Mouse (Mus musculus): ENCODE data around the gene Ddx60. TPM values are rescaled to one million over a fixed set of nuclear protein-coding genes. Genes with fewer than 3 reads are reported as not detected.

Gene Ddx60
- polyA plus RNA-seq, 1 experiment from 2014 or later: 1.1 TPM

- no peak for ATAC-seq
- Histone ChIP-seq H3K4me2 (ENCODE audit: low read depth, low read length) (no peak overlapping the region), H3K4me1 (ENCODE audit: control insufficient read depth, insufficient read depth, low read length) (no peaks in the 10 kb centered on the region), H3K9me3 (ENCODE audit: control insufficient read depth, low read length) (no peaks in the 10 kb centered on the region), H3K4me3 (ENCODE audit: low read length) (no peak overlapping the region), H3K27me3 (replicated peaks; ENCODE audit: control insufficient read depth, insufficient read depth, low read length) (no peaks in the 10 kb centered on the region), H3K9ac (ENCODE audit: low read depth, low read length) (no peak overlapping the region), H3K36me3 (ENCODE audit: control insufficient read depth, insufficient read depth, low read length) (no peaks in the 10 kb centered on the region), H3K27ac (ENCODE audit: low read length) (no peak overlapping the region)
- WGBS: 72% methylated on average over 3 of the region's 3 CpGs
Observed at GRCm38 (mm10) chr8:61969581-61969980, 41.7 kb downstream of the Ddx60 start.

- no peak overlapping the region for H3K4me3 ChIP-seq (ENCODE audit: low read length)
- WGBS: 67% methylated on average over 4 of the region's 4 CpGs
- H3K9ac ChIP-seq (ENCODE audit: low read depth, low read length): no peak overlapping the region
- H3K4me1 ChIP-seq (ENCODE audit: control insufficient read depth, insufficient read depth, low read length): no peaks in the 10 kb centered on the region
- no peak overlapping the region for H3K27ac ChIP-seq (ENCODE audit: low read length)
- H3K36me3 ChIP-seq (ENCODE audit: control insufficient read depth, insufficient read depth, low read length): no peaks in the 10 kb centered on the region
- ATAC-seq: no peak
- H3K4me2 ChIP-seq (ENCODE audit: low read depth, low read length): no peak overlapping the region
- no peaks in the 10 kb centered on the region for H3K27me3 ChIP-seq (replicated peaks; ENCODE audit: control insufficient read depth, insufficient read depth, low read length)
- no peaks in the 10 kb centered on the region for H3K9me3 ChIP-seq (ENCODE audit: control insufficient read depth, low read length)
Observed at GRCm38 (mm10) chr8:61984941-61985340, 57.1 kb downstream of the Ddx60 start.

- peak; percentile 18; the same call in 1 of the 2 replicates for ATAC-seq
- Histone ChIP-seq H3K36me3 (ENCODE audit: control insufficient read depth, insufficient read depth, low read length) (no peaks in the 10 kb centered on the region), H3K27ac (ENCODE audit: low read length) (no peak overlapping the region), H3K27me3 (replicated peaks; ENCODE audit: control insufficient read depth, insufficient read depth, low read length) (no peaks in the 10 kb centered on the region), H3K9me3 (ENCODE audit: control insufficient read depth, low read length) (no peaks in the 10 kb centered on the region), H3K9ac (ENCODE audit: low read depth, low read length) (no peak overlapping the region), H3K4me2 (ENCODE audit: low read depth, low read length) (no peak overlapping the region), H3K4me3 (ENCODE audit: low read length) (no peak overlapping the region), H3K4me1 (ENCODE audit: control insufficient read depth, insufficient read depth, low read length) (no peaks in the 10 kb centered on the region)
- 30% methylated on average over 6 of the region's 6 CpGs for WGBS
Observed at GRCm38 (mm10) chr8:61985703-61986475, 58.0 kb downstream of the Ddx60 start.

GRCm38 (mm10) chr8:61989464-61989863 is 61.6 kb downstream of the Ddx60 start:
- Histone ChIP-seq H3K4me2 (ENCODE audit: low read depth, low read length) (no peak overlapping the region), H3K9ac (ENCODE audit: low read depth, low read length) (no peak overlapping the region), H3K4me3 (ENCODE audit: low read length) (no peak overlapping the region), H3K4me1 (ENCODE audit: control insufficient read depth, insufficient read depth, low read length) (no peaks in the 10 kb centered on the region), H3K27ac (ENCODE audit: low read length) (no peak overlapping the region), H3K9me3 (ENCODE audit: control insufficient read depth, low read length) (no peaks in the 10 kb centered on the region), H3K27me3 (replicated peaks; ENCODE audit: control insufficient read depth, insufficient read depth, low read length) (no peaks in the 10 kb centered on the region), H3K36me3 (ENCODE audit: control insufficient read depth, insufficient read depth, low read length) (no peaks in the 10 kb centered on the region)
- 52% methylated on average over 6 of the region's 6 CpGs for WGBS
- ATAC-seq: no peak

DNA sequence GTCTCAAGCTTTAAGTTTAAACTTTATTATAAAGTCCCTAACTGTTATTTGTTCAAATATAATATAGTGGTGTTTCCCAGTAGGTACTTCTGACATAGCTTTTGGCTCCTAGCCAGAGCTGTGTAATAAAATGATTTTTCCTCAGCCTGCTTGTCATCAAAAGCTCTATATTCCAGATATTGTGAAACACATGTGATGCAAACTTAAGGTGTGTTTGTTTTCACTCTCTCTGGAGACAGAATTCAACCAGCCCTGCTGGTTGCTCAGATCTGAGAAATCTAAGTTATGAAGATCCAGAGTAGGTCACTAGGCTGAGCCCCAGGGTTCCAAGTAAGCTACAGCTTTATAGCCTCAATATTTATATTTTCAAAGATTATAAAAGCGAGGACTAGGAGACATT is 64.9 kb downstream of the Ddx60 start:
- 31% methylated on average over 1 of the region's 1 CpGs for WGBS
- H3K9me3 ChIP-seq (ENCODE audit: control insufficient read depth, low read length): no peaks in the 10 kb centered on the region
- no peaks in the 10 kb centered on the region for H3K27me3 ChIP-seq (replicated peaks; ENCODE audit: control insufficient read depth, insufficient read depth, low read length)
- H3K27ac ChIP-seq (ENCODE audit: low read length): no peak overlapping the region
- no peaks in the 10 kb centered on the region for H3K36me3 ChIP-seq (ENCODE audit: control insufficient read depth, insufficient read depth, low read length)
- no peaks in the 10 kb centered on the region for H3K4me1 ChIP-seq (ENCODE audit: control insufficient read depth, insufficient read depth, low read length)
- ATAC-seq: peak; percentile 88
- no peak overlapping the region for H3K9ac ChIP-seq (ENCODE audit: low read depth, low read length)
- H3K4me2 ChIP-seq (ENCODE audit: low read depth, low read length): no peak overlapping the region
- H3K4me3 ChIP-seq (ENCODE audit: low read length): no peak overlapping the region

DNA sequence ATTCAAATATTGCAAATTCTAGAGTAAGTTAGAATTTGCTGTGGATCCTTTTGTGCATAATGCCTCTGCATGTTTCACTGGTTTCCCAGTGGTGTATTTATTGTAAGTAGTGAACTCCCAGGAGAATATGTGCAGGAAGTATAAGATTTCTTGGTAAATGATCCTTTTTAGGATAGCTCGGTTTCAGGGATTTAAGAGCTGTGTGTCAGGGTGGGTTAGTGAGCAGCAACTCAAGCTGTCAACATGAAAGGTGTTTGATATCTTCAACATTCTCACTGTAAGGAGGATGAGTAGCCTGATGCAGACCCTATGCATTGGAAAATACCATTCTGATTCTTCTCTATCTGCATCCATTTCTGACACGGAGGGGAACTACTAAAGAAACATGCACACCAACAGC is 69.2 kb downstream of the Ddx60 start:
- ATAC-seq: no peak
- H3K27me3 ChIP-seq (replicated peaks; ENCODE audit: control insufficient read depth, insufficient read depth, low read length): no peaks in the 10 kb centered on the region
- no peak overlapping the region for H3K27ac ChIP-seq (ENCODE audit: low read length)
- H3K9ac ChIP-seq (ENCODE audit: low read depth, low read length): no peak overlapping the region
- no peaks in the 10 kb centered on the region for H3K9me3 ChIP-seq (ENCODE audit: control insufficient read depth, low read length)
- WGBS: 76% methylated on average over 2 of the region's 2 CpGs
- H3K4me2 ChIP-seq (ENCODE audit: low read depth, low read length): no peak overlapping the region
- H3K4me1 ChIP-seq (ENCODE audit: control insufficient read depth, insufficient read depth, low read length): no peaks in the 10 kb centered on the region
- H3K36me3 ChIP-seq (ENCODE audit: control insufficient read depth, insufficient read depth, low read length): no peaks in the 10 kb centered on the region
- H3K4me3 ChIP-seq (ENCODE audit: low read length): no peak overlapping the region

DNA sequence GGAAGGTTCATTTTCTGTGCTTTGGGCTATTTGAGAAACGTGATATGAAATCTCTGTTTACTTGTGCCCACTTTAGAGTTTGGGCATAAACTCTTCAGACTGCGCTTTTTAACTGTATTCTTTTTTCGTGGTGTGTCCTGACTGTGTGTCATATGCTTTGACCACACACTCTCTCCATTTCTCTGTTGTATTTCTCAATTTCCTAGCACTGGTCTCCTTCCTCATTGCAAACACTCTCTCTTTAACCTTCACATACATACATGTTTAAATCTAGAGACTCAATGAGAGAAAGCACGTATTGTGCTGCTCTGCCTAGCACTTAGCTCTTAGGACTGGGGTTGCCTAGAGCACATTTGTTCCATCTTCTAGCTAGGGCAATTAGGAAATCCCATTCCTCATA is 86.3 kb downstream of the Ddx60 start:
- H3K27me3 ChIP-seq (replicated peaks; ENCODE audit: control insufficient read depth, insufficient read depth, low read length): no peaks in the 10 kb centered on the region
- H3K36me3 ChIP-seq (ENCODE audit: control insufficient read depth, insufficient read depth, low read length): no peaks in the 10 kb centered on the region
- H3K9me3 ChIP-seq (ENCODE audit: control insufficient read depth, low read length): no peaks in the 10 kb centered on the region
- H3K4me3 ChIP-seq (ENCODE audit: low read length): no peak overlapping the region
- no peak overlapping the region for H3K4me2 ChIP-seq (ENCODE audit: low read depth, low read length)
- H3K4me1 ChIP-seq (ENCODE audit: control insufficient read depth, insufficient read depth, low read length): no peaks in the 10 kb centered on the region
- no peak for ATAC-seq
- H3K27ac ChIP-seq (ENCODE audit: low read length): no peak overlapping the region
- WGBS: 87% methylated on average over 4 of the region's 4 CpGs
- no peak overlapping the region for H3K9ac ChIP-seq (ENCODE audit: low read depth, low read length)

GRCm38 (mm10) chr8:62014582-62014981 is 86.7 kb downstream of the Ddx60 start:
- H3K36me3 ChIP-seq (ENCODE audit: control insufficient read depth, insufficient read depth, low read length): no peaks in the 10 kb centered on the region
- 88% methylated on average over 4 of the region's 4 CpGs for WGBS
- H3K4me2 ChIP-seq (ENCODE audit: low read depth, low read length): no peak overlapping the region
- H3K27me3 ChIP-seq (replicated peaks; ENCODE audit: control insufficient read depth, insufficient read depth, low read length): no peaks in the 10 kb centered on the region
- H3K4me1 ChIP-seq (ENCODE audit: control insufficient read depth, insufficient read depth, low read length): no peaks in the 10 kb centered on the region
- no peak overlapping the region for H3K4me3 ChIP-seq (ENCODE audit: low read length)
- no peak overlapping the region for H3K27ac ChIP-seq (ENCODE audit: low read length)
- no peak for ATAC-seq
- no peak overlapping the region for H3K9ac ChIP-seq (ENCODE audit: low read depth, low read length)
- H3K9me3 ChIP-seq (ENCODE audit: control insufficient read depth, low read length): no peaks in the 10 kb centered on the region

DNA sequence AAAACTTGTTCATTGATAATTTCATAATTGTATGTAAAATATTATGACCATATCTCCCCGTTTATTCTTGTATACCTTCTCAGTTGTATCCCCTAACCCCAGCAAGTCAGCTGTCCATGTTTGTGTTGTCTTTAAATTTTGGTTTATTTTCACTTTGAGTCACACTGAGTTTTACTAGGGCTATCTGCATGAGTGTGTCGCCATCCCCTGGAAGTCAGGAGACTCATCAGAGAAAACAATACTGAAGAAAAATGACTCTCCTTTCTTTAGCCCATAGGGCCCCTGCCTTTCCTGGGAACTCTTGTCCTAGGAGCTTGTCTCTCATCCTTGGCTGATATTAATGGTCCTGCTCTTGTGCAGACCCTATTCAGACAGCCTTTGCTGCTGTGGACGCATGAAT is 106.5 kb downstream of the Ddx60 start:
- WGBS: 68% methylated on average over 3 of the region's 3 CpGs
- Histone ChIP-seq H3K4me1 (ENCODE audit: control insufficient read depth, insufficient read depth, low read length) (no peaks in the 10 kb centered on the region), H3K4me3 (ENCODE audit: low read length) (no peak overlapping the region), H3K27ac (ENCODE audit: low read length) (no peak overlapping the region), H3K9me3 (ENCODE audit: control insufficient read depth, low read length) (no peaks in the 10 kb centered on the region), H3K4me2 (ENCODE audit: low read depth, low read length) (no peak overlapping the region), H3K9ac (ENCODE audit: low read depth, low read length) (no peak overlapping the region), H3K36me3 (ENCODE audit: control insufficient read depth, insufficient read depth, low read length) (no peaks in the 10 kb centered on the region), H3K27me3 (replicated peaks; ENCODE audit: control insufficient read depth, insufficient read depth, low read length) (no peaks in the 10 kb centered on the region)
- no peak for ATAC-seq

- H3K4me1 ChIP-seq (ENCODE audit: control insufficient read depth, insufficient read depth, low read length): no peaks in the 10 kb centered on the region
- H3K4me2 ChIP-seq (ENCODE audit: low read depth, low read length): no peak overlapping the region
- no peaks in the 10 kb centered on the region for H3K36me3 ChIP-seq (ENCODE audit: control insufficient read depth, insufficient read depth, low read length)
- ATAC-seq: no peak
- H3K27ac ChIP-seq (ENCODE audit: low read length): no peak overlapping the region
- H3K9me3 ChIP-seq (ENCODE audit: control insufficient read depth, low read length): no peaks in the 10 kb centered on the region
- H3K4me3 ChIP-seq (ENCODE audit: low read length): no peak overlapping the region
- H3K27me3 ChIP-seq (replicated peaks; ENCODE audit: control insufficient read depth, insufficient read depth, low read length): no peaks in the 10 kb centered on the region
- no peak overlapping the region for H3K9ac ChIP-seq (ENCODE audit: low read depth, low read length)
- 38% methylated on average over 2 of the region's 2 CpGs for WGBS
Observed at GRCm38 (mm10) chr8:62046809-62047208, 118.9 kb downstream of the Ddx60 start.
